11 mouse cellular contexts compared by ENCODE assay signal in the genomic region with DNA sequence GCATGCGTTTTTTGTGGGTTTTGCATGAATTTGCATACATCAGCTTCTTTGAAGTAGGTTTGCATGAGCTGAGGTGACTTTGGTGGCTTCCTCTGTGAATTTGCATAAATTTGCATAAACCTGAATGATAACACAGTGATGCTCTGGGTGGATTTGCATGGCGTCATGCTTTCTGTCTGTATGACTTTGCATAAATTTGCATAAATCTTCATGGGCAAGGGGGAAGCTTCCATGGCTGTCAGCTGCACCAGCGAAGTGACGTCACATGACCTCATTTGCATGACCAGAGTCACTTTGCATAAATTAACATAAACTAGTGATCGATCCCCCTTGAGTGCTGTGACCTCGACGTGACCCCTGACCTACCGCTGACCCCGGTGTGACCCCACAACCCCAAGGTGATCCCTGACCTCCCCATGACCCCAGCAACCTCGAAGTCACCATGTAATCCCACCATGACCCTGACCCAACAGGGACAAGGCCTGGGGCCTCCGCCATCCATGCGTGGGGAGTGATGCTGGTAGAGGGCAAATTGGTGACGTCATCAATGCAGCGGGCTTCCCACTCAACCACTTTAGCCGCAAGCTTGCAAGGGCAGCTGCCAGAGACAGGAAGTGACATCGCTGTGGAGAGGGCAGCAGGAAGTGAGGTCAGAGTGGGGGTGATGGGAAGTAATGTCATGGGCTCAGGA.
DNase-seq lines count a peak whose midpoint lies in the region; ATAC-seq and TF ChIP-seq lines count a peak whose summit lies in the region.
"Had no signal": no experiment of that assay in that cellular context is flagged by ENCODE, and none has a peak within 500 bp of the region (broad histone marks: within the 10 kb centered on the region; RNA-seq: fewer than 3 reads in every experiment).

No protein-coding gene starts in this region.

- no peaks in the 10 kb centered on the region for H3K4me1 ChIP-seq in limb, embryonic 10.5 days
- 0 out of 2 replicates have a peak, but pooled peaks cover 3% of the 10 kb centered on the region for H3K4me1 ChIP-seq in intestine, postnatal 0 days (replicated peaks; ENCODE audit: control insufficient read depth, insufficient read depth, low read length)

- no peak overlapping the region for H3K27ac ChIP-seq in limb, embryonic 10.5 days
- no peak overlapping the region for H3K27ac ChIP-seq in intestine, postnatal 0 days (ENCODE audit: low read depth, low read length)

- no peak for ATAC-seq in intestine, postnatal 0 days

- H3K27me3 ChIP-seq in limb, embryonic 10.5 days (ENCODE audit: low read depth, poor library complexity, severe bottlenecking) = no peaks in the 10 kb centered on the region
- no peaks in the 10 kb centered on the region for H3K27me3 ChIP-seq in intestine, postnatal 0 days (replicated peaks; ENCODE audit: control insufficient read depth, insufficient read depth, low read length)

- peak; percentile 21 for DNase-seq in heart, postnatal 4 days
- DNase-seq in heart, postnatal 36 days = no peak
- peak; percentile 59 for DNase-seq in CD4-positive, CD25-positive, alpha-beta regulatory T cell, adult 2 months (ENCODE audit: low read depth, low spot score)
- peak; percentile 82 for DNase-seq in R1 (ENCODE audit: low read depth, low spot score)
- DNase-seq in limb, embryonic 10.5 days (ENCODE audit: low spot score) = peak; percentile 31
- DNase-seq in heart, adult 9 months (ENCODE audit: low spot score in 2 of 2) = no peak
- no peak for DNase-seq in right cerebral cortex, postnatal 25 days
- DNase-seq: gastrocnemius, postnatal 14 days; lung, postnatal 36 days; thymus, postnatal 25 days had no signal

- no peak overlapping the region for H3K4me2 ChIP-seq in intestine, postnatal 0 days (replicated peaks; ENCODE audit: low read depth)

- 94% methylated on average over 16 of the region's 16 CpGs for WGBS in limb, embryonic 10.5 days
- 95% methylated on average over 16 of the region's 16 CpGs for WGBS in intestine, postnatal 0 days

- peaks cover 47% of the 10 kb centered on the region for H3K36me3 ChIP-seq in limb, embryonic 10.5 days
- H3K36me3 ChIP-seq in intestine, postnatal 0 days (ENCODE audit: control insufficient read depth, insufficient read depth) = peaks cover 33% of the 10 kb centered on the region

- no peak overlapping the region for H3K9ac ChIP-seq in intestine, postnatal 0 days (ENCODE audit: low read depth, low read length)

- H3K9me3 ChIP-seq in limb, embryonic 10.5 days (replicated peaks) = peaks cover 14% of the 10 kb centered on the region; the same call in 1 of the 2 replicates
- no peaks in the 10 kb centered on the region for H3K9me3 ChIP-seq in intestine, postnatal 0 days (ENCODE audit: control insufficient read depth)

- intact Hi-C loops in heart, postnatal 36 days (cut with DNase I) = no loop called here

- no peak overlapping the region for H3K4me3 ChIP-seq in limb, embryonic 10.5 days
- H3K4me3 ChIP-seq in intestine, postnatal 0 days (ENCODE audit: low read depth, low read length) = no peak overlapping the region

- no peak for TF ChIP-seq CTCF in intestine, postnatal 0 days (IDR thresholded peaks at IDR 0.05; ENCODE audit: low read depth)

Comparison
In these comparisons a context has a peak if more than half of its experiments do, and no peak if none do; other contexts are left out.
1. DNase-seq: peak in heart, postnatal 4 days (single experiment), CD4-positive, CD25-positive, alpha-beta regulatory T cell, adult 2 months (single experiment), R1 (single experiment) and limb, embryonic 10.5 days (single experiment); none in heart, postnatal 36 days (0 of 2), heart, adult 9 months (0 of 2) and right cerebral cortex, postnatal 25 days (single experiment).